Mouse (Mus musculus): ENCODE measurements around the gene Mut.

The Mut gene

GRCm38 (mm10) chr17:40934420-40935231 is at the start of gene Mut, which contains the start of gene Cenpq:
Gene Mut (plus strand): TSS chr17:40934685.
Gene Cenpq (minus strand): TSS chr17:40935047.
- DNase-seq (ENCODE audit: inconsistent ontology term) = peak; percentile 96

- DNase-seq (ENCODE audit: inconsistent ontology term) = no peak
Measured at GRCm38 (mm10) chr17:40885155-40885554, 49.3 kb upstream of the Mut start.

- DNase-seq (ENCODE audit: inconsistent ontology term) = no peak
Measured at GRCm38 (mm10) chr17:40887849-40888536, 46.5 kb upstream of the Mut start.

- DNase-seq (ENCODE audit: inconsistent ontology term) = no peak
Measured at GRCm38 (mm10) chr17:40896863-40897262, 37.6 kb upstream of the Mut start.

- no peak for DNase-seq (ENCODE audit: inconsistent ontology term)
Measured at GRCm38 (mm10) chr17:40899783-40900363, 34.6 kb upstream of the Mut start.

- DNase-seq (ENCODE audit: inconsistent ontology term) = no peak
Measured at GRCm38 (mm10) chr17:40903345-40903744, 31.1 kb upstream of the Mut start.

- no peak for DNase-seq (ENCODE audit: inconsistent ontology term)
Measured at GRCm38 (mm10) chr17:40904056-40904597, 30.4 kb upstream of the Mut start.

GRCm38 (mm10) chr17:40904721-40905154 is 29.7 kb upstream of the Mut start:
- no peak for DNase-seq (ENCODE audit: inconsistent ontology term)

GRCm38 (mm10) chr17:40914250-40914649 is 20.2 kb upstream of the Mut start, which contains the start of gene Glyatl3:
Gene Glyatl3 (minus strand): TSS chr17:40914350.
- no peak for DNase-seq (ENCODE audit: inconsistent ontology term)

GRCm38 (mm10) chr17:40915499-40915898 is 19.0 kb upstream of the Mut start:
- no peak for DNase-seq (ENCODE audit: inconsistent ontology term)

GRCm38 (mm10) chr17:40933985-40934384 is 500 bp upstream of the Mut start:
- no peak for DNase-seq (ENCODE audit: inconsistent ontology term)

GRCm38 (mm10) chr17:40948518-40948917 is 14.0 kb downstream of the Mut start:
- DNase-seq (ENCODE audit: inconsistent ontology term) = no peak

GRCm38 (mm10) chr17:40977914-40978313 is 43.4 kb downstream of the Mut start:
- no peak for DNase-seq (ENCODE audit: inconsistent ontology term)

- DNase-seq (ENCODE audit: inconsistent ontology term) = no peak
Measured at GRCm38 (mm10) chr17:40992102-40992501, 57.6 kb downstream of the Mut start.

All from Muller cell, postnatal 12 days (primary cell).